Mouse (Mus musculus) bone marrow, adult 2 months (tissue): ENCODE data around the gene Susd6. TPM values are rescaled to one million over a fixed set of nuclear protein-coding genes. Genes with fewer than 3 reads are reported as not detected.

ENCODE experiments used
- H3K27ac ChIP-seq: fragments of 200-500 bp; 2 replicates; pipeline ENCODE4 v1.5.1; 2012; ENCODE audit warnings: low read depth, mild to moderate bottlenecking, control low read depth, inconsistent platforms, low read length; ENCODE audit not compliant: control insufficient read depth, poor library complexity, insufficient read depth
- H3K4me1 ChIP-seq: fragments of 200-500 bp; 2 replicates; pipeline ENCODE4 v1.6.1; 2011; ENCODE audit warnings: low read length; ENCODE audit not compliant: control insufficient read depth, insufficient read depth
- H3K4me3 ChIP-seq: fragments of 200-500 bp; replicated peaks from 2 replicates; pipeline ENCODE3; 2011; ENCODE audit warnings: mild to moderate bottlenecking, low read depth, low read length, control low read depth; ENCODE audit not compliant: control insufficient read depth
- CTCF ChIP-seq: fragments of 200-500 bp; IDR thresholded peaks from 2 replicates; pipeline ENCODE4 v1.5.1; 2011; ENCODE audit warnings: low read length, control low read depth; ENCODE audit not compliant: control insufficient read depth, insufficient read depth
- POLR2A ChIP-seq: fragments of 200-500 bp; IDR thresholded peaks from 2 replicates; pipeline ENCODE4 v1.6.1; 2011; ENCODE audit warnings: low read depth, mild to moderate bottlenecking, control low read depth, low read length, borderline replicate concordance; ENCODE audit not compliant: control insufficient read depth
- WGBS: fragments of 180-500 bp; shearing (Covaris S2); methylation state at CpG from one replicate; pipeline ENCODE4 v1.1.7; 2018; 5-methylcytosine and 5-hydroxymethylcytosine counted together
- polyA plus RNA-seq: library from polyadenylated mRNA; stranded (reverse); fragments of >200 nt; gene quantifications from 2 replicates; pipeline ENCODE4 v1.2.4, GENCODE M21; 2011; ENCODE audit warnings: low replicate concordance; ENCODE audit not compliant: missing spikeins, insufficient read depth, insufficient read length

The Susd6 gene
- polyA plus RNA-seq, 1 experiment, result 17.3 TPM

DNA sequence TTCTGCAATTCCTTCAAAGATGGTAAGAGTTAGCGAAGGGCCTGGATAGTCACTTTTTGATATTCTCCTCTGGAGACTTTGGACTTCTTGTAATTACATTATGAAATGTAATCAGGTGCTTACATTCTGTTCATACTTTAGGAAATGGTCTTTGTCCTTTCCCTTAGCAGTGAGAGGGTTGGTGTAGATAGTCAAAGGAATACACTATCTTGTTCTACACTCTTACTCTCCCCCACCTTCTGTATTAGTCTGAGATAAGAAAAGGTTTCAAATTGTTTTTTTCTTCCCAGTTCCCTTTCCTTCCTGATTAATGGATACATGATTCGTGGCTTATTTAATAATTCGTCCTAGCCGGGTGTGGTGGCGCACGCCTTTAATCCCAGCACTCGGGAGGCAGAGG lies 32.2 kb downstream of the Susd6 start:
- no peak overlapping the region for H3K4me3 ChIP-seq
- H3K27ac ChIP-seq, result no peak overlapping the region
- 70% methylated on average over 7 of the region's 7 CpGs for WGBS
- no peaks in the 10 kb centered on the region for H3K4me1 ChIP-seq
- TF ChIP-seq POLR2A (no peak), CTCF (no peak)

DNA sequence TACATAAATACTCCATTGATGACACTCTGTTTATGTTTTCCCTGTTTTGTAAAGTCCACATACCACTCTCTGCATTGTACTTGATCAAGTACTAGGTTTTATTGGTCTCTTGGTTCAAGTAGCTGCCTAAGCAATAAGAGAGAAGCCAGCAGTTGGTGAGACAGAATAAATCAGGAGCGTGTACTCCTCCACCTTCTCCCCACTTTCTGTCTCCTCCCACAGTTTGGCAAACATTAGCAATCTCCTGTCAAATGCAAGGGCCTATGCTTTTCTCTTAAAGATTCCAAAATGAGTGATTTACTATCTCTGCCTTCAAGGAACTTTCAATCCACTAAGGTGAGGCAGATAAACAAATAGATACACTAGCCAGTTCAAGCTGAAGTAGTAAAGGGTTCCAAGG lies 33.9 kb downstream of the Susd6 start:
- TF ChIP-seq POLR2A (no peak), CTCF (no peak)
- Histone ChIP-seq H3K4me1 (no peaks in the 10 kb centered on the region), H3K4me3 (no peak overlapping the region), H3K27ac (no peak overlapping the region)
- 74% methylated on average over 1 of the region's 1 CpGs for WGBS

DNA sequence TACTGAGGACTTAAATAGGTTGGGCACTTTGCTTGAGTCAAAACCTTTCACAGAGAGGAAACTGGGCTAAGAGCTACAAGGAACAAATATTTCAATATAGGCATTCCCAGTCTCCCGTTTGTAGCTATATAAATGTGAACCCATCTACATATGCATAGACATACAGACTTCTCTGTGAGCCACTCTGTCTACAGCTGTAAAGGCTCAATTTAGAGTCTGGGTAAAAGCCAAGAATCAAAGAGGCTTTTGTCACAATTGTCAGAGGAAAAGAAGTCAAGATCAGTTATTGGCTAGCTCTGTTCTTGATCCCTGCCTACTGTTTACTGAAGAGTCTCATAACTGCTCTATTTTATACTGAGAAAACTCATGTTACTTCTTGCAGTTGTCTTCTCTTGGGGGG lies 36.1 kb downstream of the Susd6 start:
- WGBS, result 85% methylated on average over 1 of the region's 1 CpGs
- TF ChIP-seq CTCF, result no peak
- no peak for TF ChIP-seq POLR2A
- no peak overlapping the region for H3K4me3 ChIP-seq
- H3K27ac ChIP-seq, result no peak overlapping the region
- H3K4me1 ChIP-seq, result no peaks in the 10 kb centered on the region; the same call in 1 of the 2 replicates

DNA sequence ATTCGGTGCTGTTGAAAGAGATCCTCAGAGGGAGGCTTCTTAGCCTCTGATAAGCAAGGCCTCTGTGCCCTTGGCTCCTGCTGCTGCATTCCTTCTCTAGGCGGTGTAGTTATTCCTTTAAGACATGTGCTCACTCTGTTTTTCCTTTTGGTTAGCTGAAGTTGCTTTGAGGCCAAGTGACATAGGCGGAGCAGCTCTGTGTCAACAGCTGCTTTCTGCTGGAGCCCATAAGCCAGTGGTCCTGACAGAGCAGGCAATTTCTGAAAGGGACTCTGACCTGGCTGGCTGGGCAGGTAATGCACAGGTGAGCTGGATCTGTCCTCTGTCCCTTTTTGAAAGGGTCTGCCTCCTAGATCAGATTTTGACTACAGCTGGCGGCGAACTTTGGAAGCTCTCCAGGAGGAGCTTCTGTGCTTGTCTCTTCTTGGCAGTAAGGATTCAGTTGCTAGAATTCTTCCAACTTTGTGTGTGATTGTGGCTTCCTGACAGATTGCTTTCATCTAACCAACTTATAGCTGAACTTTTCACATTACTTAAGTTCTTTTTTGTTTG lies 37.2 kb downstream of the Susd6 start:
- H3K4me1 ChIP-seq, result no peaks in the 10 kb centered on the region; the same call in 1 of the 2 replicates
- TF ChIP-seq CTCF (no peak), POLR2A (no peak)
- 69% methylated on average over 5 of the region's 5 CpGs for WGBS
- no peak overlapping the region for H3K4me3 ChIP-seq
- H3K27ac ChIP-seq, result no peak overlapping the region

DNA sequence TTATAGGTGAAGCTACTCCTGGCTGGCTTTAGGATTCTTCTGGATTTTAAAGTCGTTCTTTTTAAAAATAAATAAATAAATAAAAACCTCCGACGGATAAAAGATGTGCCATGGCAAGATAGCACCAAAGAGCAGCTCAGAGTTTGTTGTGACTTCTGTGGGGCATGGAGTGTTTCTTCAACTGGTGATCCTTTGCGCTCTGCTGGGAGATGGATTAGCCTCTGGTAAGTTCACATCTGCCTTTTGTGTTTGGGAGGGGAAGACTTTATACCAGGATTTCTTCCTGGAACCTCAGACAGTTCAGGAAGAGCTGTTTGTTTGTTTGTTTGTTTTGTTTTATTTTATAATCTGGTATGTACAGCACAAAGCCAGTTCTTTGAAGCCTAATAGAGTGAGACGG lies 37.7 kb downstream of the Susd6 start:
- TF ChIP-seq CTCF (no peak), POLR2A (no peak)
- 88% methylated on average over 5 of the region's 5 CpGs for WGBS
- Histone ChIP-seq H3K27ac (no peak overlapping the region), H3K4me3 (no peak overlapping the region), H3K4me1 (no peaks in the 10 kb centered on the region; the same call in 1 of the 2 replicates)

DNA sequence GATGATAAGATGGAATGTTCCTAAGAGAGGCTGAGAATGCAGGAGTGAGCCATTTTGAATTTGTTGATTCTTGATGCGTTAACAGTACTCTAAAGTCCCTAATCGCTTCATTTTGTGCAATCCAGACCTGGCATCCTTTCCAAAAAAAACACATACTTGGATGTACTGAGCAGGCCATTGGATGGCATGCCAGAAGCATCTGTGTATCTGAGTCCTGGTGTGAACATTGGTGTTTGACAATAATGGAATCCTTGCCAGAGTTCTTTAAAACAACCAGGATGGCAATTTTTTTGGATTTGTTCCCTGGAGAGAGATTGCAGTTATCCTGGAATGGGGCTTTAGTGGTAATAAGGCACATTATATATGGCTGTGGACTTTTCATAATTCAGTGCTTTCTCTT lies 38.6 kb downstream of the Susd6 start:
- H3K4me3 ChIP-seq, result no peak overlapping the region
- WGBS, result 92% methylated on average over 2 of the region's 2 CpGs
- no peak overlapping the region for H3K27ac ChIP-seq
- H3K4me1 ChIP-seq, result peaks cover 1% of the 10 kb centered on the region
- TF ChIP-seq POLR2A (no peak), CTCF (no peak)

DNA sequence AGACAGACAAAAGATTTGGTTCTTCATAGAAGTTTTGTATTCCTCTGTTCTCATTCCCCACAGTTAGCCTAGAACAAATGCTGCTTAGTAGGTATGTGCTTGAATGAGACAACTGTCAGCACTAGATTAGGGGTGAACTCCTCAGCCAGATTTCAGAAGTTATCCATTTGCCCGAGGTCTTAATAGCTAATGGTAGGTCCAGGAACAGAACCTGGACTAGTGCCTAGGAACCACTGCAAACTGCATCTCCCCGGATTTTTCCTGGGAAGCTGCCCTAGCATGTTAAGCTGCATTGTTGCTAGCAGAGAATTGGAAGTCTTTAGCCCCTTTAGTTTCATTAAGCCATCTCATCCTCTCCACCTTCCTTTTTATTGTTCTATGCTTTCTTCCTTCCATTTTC lies 39.9 kb downstream of the Susd6 start:
- H3K4me1 ChIP-seq, result peaks cover 3% of the 10 kb centered on the region
- H3K27ac ChIP-seq, result no peak overlapping the region
- WGBS, result 78% methylated on average over 2 of the region's 2 CpGs
- H3K4me3 ChIP-seq, result no peak overlapping the region
- TF ChIP-seq POLR2A (no peak), CTCF (no peak)

DNA sequence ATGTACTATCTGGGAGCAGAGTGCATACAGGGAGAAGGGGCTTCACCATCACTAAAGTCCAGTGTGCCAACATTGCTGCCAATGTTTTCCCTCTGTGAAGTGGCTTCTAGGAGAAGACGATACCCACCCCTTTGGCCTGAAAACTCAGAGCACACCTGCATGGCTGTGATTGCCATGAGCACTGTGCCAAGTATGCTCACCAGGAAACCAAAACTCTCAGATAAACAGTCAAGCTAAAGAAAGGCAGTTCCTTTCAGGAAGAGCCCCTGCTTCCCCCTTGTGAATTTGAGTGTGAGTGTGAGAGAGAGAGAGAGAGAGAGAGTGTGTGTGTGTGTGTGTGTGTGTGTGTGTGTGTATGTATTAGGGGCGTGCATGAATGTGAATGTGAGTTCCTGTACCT lies 40.5 kb downstream of the Susd6 start:
- TF ChIP-seq CTCF (no peak), POLR2A (no peak)
- WGBS, result 23% methylated on average over 2 of the region's 2 CpGs
- Histone ChIP-seq H3K4me1 (peaks cover 3% of the 10 kb centered on the region), H3K4me3 (no peak overlapping the region), H3K27ac (no peak overlapping the region)

DNA sequence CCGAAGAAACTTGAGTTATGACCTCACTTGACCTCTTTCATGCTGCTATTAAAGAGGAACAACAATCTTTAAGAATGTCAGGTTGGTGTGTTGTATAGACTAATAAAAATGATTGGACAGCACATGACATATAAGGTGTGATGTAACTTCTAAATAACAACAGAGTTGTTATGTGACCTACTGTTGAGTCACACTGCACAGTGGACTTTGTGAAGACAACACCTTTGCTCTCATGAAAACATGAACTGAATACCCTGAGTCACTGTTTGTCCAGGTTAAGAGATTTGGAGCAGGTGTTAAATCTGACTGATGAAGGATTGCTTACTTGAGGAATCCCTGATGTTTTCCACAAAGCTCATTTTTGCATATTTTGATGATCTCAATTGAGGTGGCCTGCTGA lies 42.0 kb downstream of the Susd6 start:
- H3K4me3 ChIP-seq, result no peak overlapping the region
- no peak for TF ChIP-seq POLR2A
- TF ChIP-seq CTCF, result no peak
- H3K27ac ChIP-seq, result no peak overlapping the region
- peaks cover 3% of the 10 kb centered on the region for H3K4me1 ChIP-seq
- WGBS, result 32% methylated on average over 1 of the region's 1 CpGs
